Mouse (Mus musculus): ENCODE data around the gene Moxd2.

The Moxd2 gene

DNA sequence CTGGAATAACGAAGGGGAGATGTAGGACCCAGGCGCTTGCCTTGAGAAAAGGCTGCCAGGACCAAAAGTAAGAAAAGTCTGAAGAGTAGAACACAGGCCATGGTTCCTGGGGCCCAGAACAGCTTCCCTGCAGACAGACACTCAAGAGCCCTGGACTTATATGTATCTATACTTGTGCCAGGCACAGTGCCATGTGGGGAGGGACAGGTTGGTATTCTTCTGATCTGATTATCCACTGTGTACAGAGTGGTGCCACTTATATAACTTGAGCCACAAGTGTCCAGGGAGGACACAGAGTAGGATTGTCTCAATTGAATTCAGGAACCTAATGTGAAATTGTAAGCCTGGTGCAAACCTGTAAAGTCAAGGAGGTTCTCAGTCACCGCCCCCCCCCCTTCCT, at the start of gene Moxd2:
Gene Moxd2 (minus strand): TSS at position 101 of the 400 bp plus-strand sequence.
- DNase-seq (ENCODE audit: low read depth, low spot score): no peak

DNA sequence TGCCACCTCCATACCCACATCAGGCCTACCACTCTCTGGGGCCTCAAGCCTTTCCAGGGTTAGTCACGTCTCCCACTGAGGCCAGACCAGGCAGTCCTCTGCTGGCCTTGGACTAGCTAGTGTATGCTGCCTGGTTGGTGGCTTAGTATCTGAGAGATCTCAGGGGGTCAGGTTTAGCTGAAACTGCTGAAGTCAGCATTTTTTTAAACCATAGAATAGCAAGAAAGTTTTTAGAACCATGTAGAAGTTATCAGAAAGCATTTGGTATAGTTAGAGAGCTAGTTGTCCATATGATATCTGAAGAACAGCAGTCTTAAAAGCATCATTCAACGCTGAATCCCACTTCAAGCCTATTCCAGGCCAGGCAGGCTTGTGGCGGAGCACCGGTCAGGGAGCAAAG, 32.7 kb upstream of the Moxd2 start:
- no peak for DNase-seq (ENCODE audit: low read depth, low spot score)

DNA sequence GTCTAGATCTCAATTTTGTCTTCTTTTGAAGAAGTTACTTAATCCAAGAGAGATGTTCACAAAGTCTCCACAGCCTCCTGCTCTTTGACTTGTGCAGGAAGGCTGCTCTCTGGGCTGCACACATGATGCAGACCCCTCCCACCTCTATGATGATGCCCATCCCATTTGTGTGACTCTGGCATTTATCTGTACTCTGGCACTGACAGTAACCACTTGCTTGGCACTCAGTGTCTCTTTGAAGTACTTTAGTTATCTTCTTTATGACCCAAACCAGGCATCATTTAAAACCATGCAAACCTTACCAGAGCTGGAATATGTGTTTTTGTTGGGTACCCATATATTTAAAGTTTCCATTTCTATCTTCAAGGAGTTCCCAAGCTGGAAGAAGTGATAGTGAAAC, 13.0 kb upstream of the Moxd2 start, which contains the start of gene Prss58:
Gene Prss58 (minus strand): TSS at position 101 of the 400 bp plus-strand sequence.
- no peak for DNase-seq (ENCODE audit: low read depth, low spot score)

DNA sequence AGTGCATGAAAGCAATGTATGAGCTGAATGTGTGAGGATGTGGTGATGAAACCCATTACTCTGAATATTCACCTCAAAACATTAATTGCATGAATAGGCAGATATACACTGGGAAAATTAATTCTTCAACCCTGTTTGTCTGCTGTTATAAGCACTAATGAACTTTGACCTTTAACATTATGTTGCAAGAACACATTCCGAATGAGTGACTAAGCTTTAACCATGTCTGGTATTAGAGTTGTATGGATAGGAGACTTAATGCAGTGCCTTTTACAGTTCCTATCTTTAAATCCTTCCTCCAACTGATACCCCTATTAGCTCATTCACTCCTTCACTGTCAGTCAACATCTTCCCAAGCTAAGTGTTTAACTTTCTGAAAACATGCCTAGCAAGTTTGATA, 7.4 kb upstream of the Moxd2 start:
- no peak for DNase-seq (ENCODE audit: low read depth, low spot score)

DNA sequence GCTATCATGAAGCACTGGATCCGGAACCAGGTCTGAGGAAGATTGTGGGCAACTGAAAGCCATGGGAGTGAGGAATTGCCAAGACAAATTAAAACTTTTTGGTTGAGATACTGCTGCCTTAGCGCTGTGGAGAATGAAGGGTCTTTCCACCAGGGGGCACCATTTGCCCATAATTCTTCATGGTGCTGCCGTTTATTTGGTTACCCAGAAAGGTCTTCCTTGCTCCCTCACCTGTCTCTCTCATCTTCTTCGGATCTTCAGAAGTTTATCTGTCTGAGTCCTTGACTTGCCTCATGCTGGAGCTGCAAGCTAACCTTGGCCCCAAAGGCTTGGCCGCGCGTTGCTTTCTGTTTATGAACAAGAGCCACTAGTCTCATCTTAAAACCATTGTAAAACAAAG, 6.3 kb upstream of the Moxd2 start:
- DNase-seq (ENCODE audit: low read depth, low spot score): peak; percentile 70

DNA sequence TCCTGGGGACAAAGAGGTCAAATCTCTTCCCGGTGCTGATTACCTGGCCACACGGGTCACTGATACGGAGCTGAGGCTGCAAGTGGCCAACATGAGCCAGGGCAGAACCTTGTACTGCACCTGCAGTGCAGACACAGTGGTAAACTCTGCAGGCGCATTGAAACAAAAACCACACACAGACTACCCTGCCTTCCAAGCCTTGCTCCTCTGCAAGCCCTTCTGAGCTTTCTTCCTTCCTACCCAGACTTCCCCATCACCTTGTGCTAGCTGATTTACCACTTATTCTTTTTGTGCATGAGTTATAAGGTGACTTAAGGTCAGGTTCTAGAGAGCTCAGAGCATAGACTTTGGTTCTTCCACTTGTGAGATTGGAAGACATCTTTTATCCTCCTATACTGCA, 4.5 kb upstream of the Moxd2 start:
- DNase-seq (ENCODE audit: low read depth, low spot score): peak; percentile 25

DNA sequence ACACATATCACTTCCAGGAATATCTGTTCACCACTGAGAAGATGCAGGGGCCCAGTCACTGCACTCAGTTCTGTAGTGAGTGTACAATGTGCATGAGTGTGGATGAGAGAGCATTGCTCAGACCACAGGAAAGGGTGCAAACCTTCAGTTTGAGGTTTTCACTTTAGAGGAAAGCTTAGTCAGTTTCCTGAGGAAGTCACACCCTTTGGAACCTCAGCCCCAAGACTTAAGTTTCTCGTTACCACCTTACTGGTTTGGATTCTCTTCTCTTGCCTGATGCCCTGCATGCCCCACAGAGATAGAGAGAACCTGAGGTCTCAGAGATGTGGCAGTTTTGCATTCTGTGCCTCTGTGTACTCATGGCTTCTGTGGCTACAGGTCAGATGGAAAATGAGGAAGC, 3.7 kb upstream of the Moxd2 start:
- DNase-seq (ENCODE audit: low read depth, low spot score): peak; percentile 85

DNA sequence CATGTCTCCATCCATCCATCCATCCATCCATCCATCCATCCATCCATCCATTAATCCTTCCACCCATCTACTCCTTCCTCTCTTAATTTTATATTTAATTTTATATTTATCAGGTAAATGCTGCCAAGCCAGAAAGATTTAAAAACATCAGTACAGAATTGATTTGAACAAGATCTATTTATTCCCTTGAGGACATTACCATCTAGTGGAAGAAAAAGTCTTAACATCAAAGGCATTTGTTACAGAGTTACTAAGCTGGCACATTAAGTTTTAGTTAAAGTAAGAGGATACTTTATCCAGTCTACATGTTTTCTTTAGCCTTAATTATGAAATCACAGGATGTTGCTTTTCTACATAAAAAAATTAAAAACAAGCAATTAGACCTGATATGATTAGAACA, 42.0 kb downstream of the Moxd2 start:
- peak; percentile 6 for DNase-seq (ENCODE audit: low read depth, low spot score)
